Mouse (Mus musculus) forebrain, embryonic 16.5 days (tissue): ENCODE measurements at regions not wholly inside any gene's neighbourhood (a gene's known extent, or its start where the extent isn't known, plus 50 kb on each side); places are given as distances from the start of the nearest gene placed in this dataset.

Source experiments
- ATAC-seq: fragments of 200-750 bp; cut with Nextera tagmentation; 2 replicates; pipeline ENCODE4 v1.8.0; 2017; ENCODE audit warnings: mild to moderate bottlenecking, moderate library complexity
- H3K27ac ChIP-seq: fragments of 300-500 bp; sonication (generic); 2 replicates; pipeline ENCODE4 v1.5.1; 2014; ENCODE audit warnings: low read length, control low read depth
- H3K27me3 ChIP-seq: fragments of 300-500 bp; sonication (generic); replicated peaks from 2 replicates; pipeline ENCODE4 v1.6.1; 2014; ENCODE audit warnings: low read length; ENCODE audit not compliant: control insufficient read depth, insufficient read depth
- H3K36me3 ChIP-seq: fragments of 300-500 bp; sonication (generic); 2 replicates; pipeline ENCODE4 v1.6.1; 2014; ENCODE audit not compliant: control insufficient read depth, insufficient read depth
- H3K4me1 ChIP-seq: fragments of 300-500 bp; sonication (generic); replicated peaks from 2 replicates; pipeline ENCODE4 v1.6.1; 2014; ENCODE audit warnings: low read length; ENCODE audit not compliant: control insufficient read depth, insufficient read depth
- H3K4me2 ChIP-seq: fragments of 300-500 bp; sonication (generic); 2 replicates; pipeline ENCODE4 v1.6.1; 2014; ENCODE audit warnings: mild to moderate bottlenecking, low read length, control low read depth
- H3K4me3 ChIP-seq: fragments of 300-500 bp; sonication (generic); replicated peaks from 2 replicates; pipeline ENCODE4 v1.5.1; 2014; ENCODE audit warnings: mild to moderate bottlenecking, low read length, control low read depth
- H3K9ac ChIP-seq: fragments of 300-500 bp; sonication (generic); replicated peaks from 2 replicates; pipeline ENCODE4 v1.6.1; 2014; ENCODE audit warnings: low read depth, low read length, control low read depth
- H3K9me3 ChIP-seq: fragments of 300-500 bp; sonication (generic); 2 replicates; pipeline ENCODE4 v1.6.1; 2016; ENCODE audit warnings: low read length; ENCODE audit not compliant: control insufficient read depth
- WGBS: fragments of 180-500 bp; shearing (Covaris S2); extraction: QIAGEN DNeasy Blood & Tissue Kit; methylation state at CpG from one replicate; pipeline ENCODE4 v1.1.7; 2014; 5-methylcytosine and 5-hydroxymethylcytosine counted together

DNA sequence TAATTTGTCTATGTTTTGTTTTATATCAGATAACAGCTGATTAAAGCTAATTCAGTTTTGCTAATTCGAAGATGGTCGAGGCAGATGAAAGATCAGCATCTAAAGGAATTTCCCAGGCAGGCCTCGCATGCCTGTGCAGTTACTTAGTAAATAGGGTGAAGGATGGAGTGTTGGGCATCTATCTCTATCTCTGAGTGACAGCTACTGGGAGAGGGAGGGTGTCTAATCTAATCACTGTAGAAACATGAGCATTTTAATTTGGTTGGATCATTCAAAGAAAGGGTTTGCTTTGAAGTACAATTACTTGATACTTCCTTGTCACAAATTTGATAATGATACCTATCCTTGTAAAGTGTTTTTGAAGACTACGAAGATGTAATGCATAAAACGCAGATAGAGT is 273.8 kb downstream of the Gm11146 start:
- 45% methylated on average over 5 of the region's 5 CpGs for WGBS
- no peaks in the 10 kb centered on the region for H3K9me3 ChIP-seq
- H3K27ac ChIP-seq = no peak overlapping the region
- H3K36me3 ChIP-seq = no peaks in the 10 kb centered on the region
- peaks cover 23% of the 10 kb centered on the region for H3K4me1 ChIP-seq
- H3K9ac ChIP-seq = no peak overlapping the region
- no peak; the same call in 1 of the 2 replicates for ATAC-seq
- H3K4me2 ChIP-seq = peak overlapping the region; percentile 25
- no peak overlapping the region for H3K4me3 ChIP-seq
- no peaks in the 10 kb centered on the region for H3K27me3 ChIP-seq

DNA sequence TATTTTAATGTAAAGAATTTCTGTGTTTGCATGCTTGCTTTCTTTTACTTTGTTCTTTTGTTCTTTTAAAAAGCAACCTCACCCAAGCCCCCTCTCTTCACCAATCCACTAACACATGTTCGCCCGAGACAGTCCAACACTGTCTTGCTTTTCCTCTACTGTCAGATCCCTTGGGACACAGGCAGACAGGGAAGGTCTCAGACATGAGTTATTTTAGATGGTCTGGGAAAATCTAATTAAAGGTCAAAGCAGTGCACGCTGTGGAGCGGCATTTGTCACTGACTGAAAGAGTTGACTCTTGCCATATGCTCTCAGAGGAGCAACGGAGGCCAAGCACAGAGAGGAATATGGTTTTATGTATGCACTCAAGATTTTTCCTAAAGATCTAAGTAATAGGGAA is 279.6 kb downstream of the Gm11146 start:
- Histone ChIP-seq H3K27ac (no peak overlapping the region), H3K4me2 (no peak overlapping the region), H3K9me3 (no peaks in the 10 kb centered on the region), H3K36me3 (no peaks in the 10 kb centered on the region), H3K9ac (no peak overlapping the region), H3K4me3 (no peak overlapping the region), H3K27me3 (no peaks in the 10 kb centered on the region), H3K4me1 (no peaks in the 10 kb centered on the region)
- WGBS = 59% methylated on average over 5 of the region's 5 CpGs
- no peak for ATAC-seq

DNA sequence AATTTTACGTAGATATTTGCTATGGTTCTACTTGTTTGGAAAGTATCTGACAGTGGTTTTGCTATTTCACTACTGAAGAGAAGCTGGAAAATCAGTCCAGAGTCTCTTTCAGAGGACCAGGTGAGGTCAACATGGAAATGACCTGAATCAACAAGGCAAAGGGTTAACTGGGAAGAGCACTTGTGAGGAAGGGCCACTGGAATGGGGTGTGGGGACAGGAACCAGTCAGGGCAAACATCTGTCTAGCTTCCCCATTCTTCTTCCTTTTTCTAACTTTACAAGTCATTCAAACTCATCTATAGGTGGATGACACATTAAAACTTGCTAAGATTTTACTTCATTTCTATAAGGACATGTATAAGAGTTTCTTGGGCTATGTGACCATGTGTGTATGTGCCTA is 283.7 kb downstream of the Gm11146 start:
- H3K9ac ChIP-seq = no peak overlapping the region
- H3K9me3 ChIP-seq = no peaks in the 10 kb centered on the region
- WGBS = 94% methylated on average over 1 of the region's 1 CpGs
- no peaks in the 10 kb centered on the region for H3K36me3 ChIP-seq
- H3K4me1 ChIP-seq = peaks cover 3% of the 10 kb centered on the region; the same call in 1 of the 2 replicates
- ATAC-seq = no peak
- no peak overlapping the region for H3K4me2 ChIP-seq
- H3K27ac ChIP-seq = no peak overlapping the region
- H3K4me3 ChIP-seq = no peak overlapping the region
- no peaks in the 10 kb centered on the region for H3K27me3 ChIP-seq

DNA sequence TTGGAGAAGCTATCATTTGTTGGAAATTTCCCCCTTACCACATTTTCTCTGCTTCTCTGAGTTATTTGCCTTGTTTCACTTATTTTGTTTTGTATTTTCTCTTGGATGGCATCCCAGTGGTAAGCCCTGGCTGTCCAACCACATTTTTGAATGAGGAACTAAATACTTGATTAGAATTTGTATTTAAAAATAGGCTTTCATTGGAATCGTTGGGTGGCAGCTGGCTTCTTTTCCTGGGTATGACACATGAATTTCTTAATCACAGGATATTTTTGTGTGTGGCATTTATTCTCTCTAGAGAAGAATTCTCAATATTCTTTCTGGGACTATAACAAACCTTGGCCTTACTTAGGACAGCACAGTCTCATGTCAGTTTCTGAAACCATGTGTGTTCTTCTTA is 286.5 kb downstream of the Gm11146 start:
- Histone ChIP-seq H3K9me3 (no peaks in the 10 kb centered on the region), H3K36me3 (peaks cover 2% of the 10 kb centered on the region; the same call in 1 of the 2 replicates), H3K27ac (peak overlapping the region; percentile 53), H3K4me1 (peaks cover 3% of the 10 kb centered on the region; the same call in 1 of the 2 replicates), H3K27me3 (no peaks in the 10 kb centered on the region), H3K4me3 (no peak overlapping the region), H3K4me2 (no peak overlapping the region), H3K9ac (no peak overlapping the region)
- WGBS = 15% methylated on average over 1 of the region's 1 CpGs
- no peak for ATAC-seq

DNA sequence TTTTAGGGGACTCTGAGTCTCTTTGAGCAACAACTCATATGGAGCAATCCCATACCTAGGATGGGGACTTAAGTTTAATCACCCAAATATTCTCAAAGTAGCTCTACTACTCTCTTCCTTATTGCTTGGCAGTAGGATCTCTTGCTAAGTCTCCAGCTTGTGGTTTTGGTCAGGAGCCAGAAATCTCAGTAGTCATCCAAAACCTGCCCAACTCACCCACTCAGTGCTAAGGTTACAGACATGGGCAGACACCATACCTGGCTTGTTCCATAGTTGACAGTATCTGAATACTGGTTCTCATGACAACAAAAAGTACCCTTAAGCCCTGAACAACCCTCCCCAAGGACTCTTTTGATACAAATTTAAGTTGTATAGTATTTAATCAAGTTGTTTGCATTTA is 288.7 kb downstream of the Gm11146 start:
- Histone ChIP-seq H3K4me1 (peaks cover 3% of the 10 kb centered on the region; the same call in 1 of the 2 replicates), H3K4me3 (no peak overlapping the region), H3K9me3 (no peaks in the 10 kb centered on the region), H3K27me3 (no peaks in the 10 kb centered on the region), H3K9ac (no peak overlapping the region), H3K4me2 (no peak overlapping the region), H3K36me3 (peaks cover 4% of the 10 kb centered on the region; the same call in 1 of the 2 replicates), H3K27ac (no peak overlapping the region)
- no peak for ATAC-seq

DNA sequence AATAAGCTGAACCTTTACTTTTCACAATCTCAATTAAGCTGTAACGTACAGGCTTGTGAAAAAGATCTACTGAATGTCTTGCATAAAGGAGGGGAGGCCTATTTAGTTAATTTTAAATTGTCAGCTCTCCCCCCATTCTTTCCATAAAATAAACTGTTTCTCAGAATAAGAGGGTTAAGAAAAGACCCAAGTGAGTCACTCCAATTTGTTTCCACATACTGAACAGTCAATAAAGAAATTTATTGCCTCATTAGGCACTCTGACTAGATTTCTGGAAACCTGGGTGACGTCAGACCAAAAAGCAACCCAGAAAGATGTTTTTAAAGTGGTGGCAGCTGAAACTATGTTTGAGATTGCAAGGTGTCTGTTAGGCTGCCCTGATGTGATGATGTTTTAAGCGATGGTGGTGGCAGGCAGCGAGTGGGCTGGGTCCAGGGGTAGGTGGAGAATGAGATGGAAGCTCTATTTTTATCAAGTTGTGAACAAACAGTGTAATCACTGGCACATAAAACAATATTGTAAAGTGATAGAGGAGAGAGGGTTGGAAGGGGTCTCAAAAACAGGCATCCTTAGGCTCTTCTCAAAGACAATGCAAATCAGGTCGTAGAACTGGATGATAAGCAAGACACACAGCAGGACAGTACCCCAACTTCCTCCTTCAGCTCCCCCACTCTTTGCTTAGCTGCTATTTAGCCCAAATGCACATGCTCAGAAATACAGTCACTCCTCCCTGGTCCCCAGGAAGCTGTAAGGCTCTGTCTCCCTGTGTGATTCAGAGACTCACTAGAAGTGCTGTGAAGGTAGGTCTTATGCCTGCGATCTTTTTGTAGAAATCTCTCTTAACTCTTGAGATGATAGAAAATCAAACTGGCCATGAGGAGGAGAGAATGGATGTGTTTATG is 288.0 kb downstream of the Usp25 start:
- H3K4me3 ChIP-seq = no peak overlapping the region
- WGBS = 24% methylated on average over 6 of the region's 6 CpGs
- peaks cover 7% of the 10 kb centered on the region for H3K4me1 ChIP-seq
- no peaks in the 10 kb centered on the region for H3K27me3 ChIP-seq
- peak overlapping the region; percentile 11 for H3K4me2 ChIP-seq
- H3K27ac ChIP-seq = no peak overlapping the region
- no peak overlapping the region for H3K9ac ChIP-seq
- H3K9me3 ChIP-seq = no peaks in the 10 kb centered on the region
- no peaks in the 10 kb centered on the region for H3K36me3 ChIP-seq
- peak; percentile 75 for ATAC-seq

DNA sequence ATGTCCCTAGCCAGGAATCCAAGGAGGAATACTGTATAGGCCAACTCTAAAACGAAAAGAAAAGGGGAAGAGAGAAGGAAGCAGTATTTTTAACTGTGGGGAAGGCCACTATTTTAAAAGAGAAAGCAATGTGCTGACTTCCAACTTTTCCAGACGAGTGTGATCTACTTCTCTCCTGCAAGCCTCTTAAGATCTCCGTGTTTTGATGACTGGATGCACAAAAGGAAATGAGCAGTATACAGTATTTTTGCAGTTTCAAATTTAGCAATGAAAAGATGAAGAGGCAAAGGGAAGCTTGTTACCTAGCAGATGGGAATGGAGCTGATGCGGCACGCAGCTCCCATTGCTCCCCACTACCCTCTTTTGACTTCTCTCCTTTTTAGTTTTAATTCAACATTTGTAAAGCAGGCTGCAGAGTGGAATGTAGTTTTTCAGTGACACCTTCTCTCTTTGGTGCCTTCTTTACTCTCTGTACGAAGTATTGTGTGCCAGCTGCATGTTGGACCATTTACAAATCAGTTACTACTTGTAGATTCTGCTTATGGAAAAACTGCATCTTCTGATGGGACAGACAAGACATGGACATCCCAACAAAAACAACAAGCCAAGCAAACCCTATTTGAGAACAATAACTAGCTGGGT is 287.2 kb downstream of the Usp25 start:
- Histone ChIP-seq H3K4me3 (no peak overlapping the region), H3K9me3 (no peaks in the 10 kb centered on the region), H3K4me2 (peak overlapping the region; percentile 31), H3K4me1 (peaks cover 7% of the 10 kb centered on the region), H3K27me3 (no peaks in the 10 kb centered on the region), H3K36me3 (no peaks in the 10 kb centered on the region), H3K9ac (no peak overlapping the region), H3K27ac (peak overlapping the region; percentile 2)
- WGBS = 25% methylated on average over 6 of the region's 6 CpGs
- ATAC-seq = 0 out of 2 replicates have a peak, but pooled peaks have one; percentile 15

DNA sequence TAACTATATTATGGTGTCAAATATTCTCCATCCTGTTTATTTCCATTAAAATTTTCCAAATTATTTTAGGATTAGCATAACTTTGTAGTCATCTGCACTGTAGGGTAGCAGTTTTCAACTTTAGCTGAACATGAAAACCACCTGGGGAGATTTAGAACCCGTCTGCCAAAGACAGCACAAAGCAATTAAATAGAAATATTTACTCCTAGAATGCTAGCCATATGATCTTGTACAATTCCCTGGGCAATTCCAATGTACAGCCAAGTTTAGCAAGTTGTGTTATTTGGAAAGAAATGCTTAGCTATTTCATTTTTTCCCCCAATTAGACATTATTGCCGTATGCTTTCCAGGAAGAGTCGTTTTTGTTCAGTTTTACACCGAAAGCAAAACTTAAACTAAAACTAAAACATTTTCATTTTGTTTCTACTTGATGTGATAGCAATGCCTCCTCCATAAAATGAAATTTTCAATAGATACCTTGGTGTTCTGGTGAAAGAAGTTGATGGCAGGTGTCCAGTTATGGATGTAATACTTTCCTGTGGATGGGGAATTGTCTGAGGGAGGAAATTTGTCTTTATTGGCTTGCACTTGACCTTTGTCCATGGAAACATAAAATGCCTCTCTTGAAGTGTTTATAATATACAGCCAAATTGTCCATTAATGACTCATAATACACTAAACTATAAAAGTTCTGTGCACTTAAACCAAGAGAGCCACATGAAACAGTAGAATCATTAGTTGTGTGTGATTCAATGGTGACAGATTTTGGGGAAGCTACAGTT is 282.3 kb downstream of the Usp25 start:
- Histone ChIP-seq H3K9me3 (no peaks in the 10 kb centered on the region), H3K4me1 (peaks cover 20% of the 10 kb centered on the region), H3K9ac (no peak overlapping the region), H3K36me3 (no peaks in the 10 kb centered on the region), H3K4me3 (no peak overlapping the region), H3K4me2 (no peak overlapping the region), H3K27me3 (no peaks in the 10 kb centered on the region), H3K27ac (no peak overlapping the region)
- 66% methylated on average over 4 of the region's 4 CpGs for WGBS
- no peak for ATAC-seq

DNA sequence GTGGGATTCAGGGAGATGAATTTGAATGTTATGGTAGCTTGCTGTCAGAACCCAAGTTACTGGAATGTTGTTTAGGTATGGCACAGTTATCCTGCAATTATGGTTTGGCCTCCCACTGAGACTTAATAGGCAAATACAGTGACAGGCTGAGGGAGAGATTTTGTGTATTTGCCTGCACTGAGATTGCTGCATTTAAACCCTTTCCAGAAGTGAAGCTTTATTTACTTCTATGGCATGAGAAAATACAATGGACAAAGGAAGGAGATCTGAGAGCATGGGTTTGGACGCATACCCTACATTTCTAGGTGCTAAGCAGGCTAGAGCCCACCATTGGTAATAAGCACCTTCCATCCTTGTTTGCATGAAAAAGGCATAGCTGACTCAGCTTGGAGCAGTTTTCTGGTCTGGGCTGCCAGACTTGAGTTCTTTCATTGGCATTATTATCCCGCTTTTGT is 278.8 kb downstream of the Usp25 start:
- Histone ChIP-seq H3K27ac (peak overlapping the region; percentile 54), H3K36me3 (no peaks in the 10 kb centered on the region), H3K27me3 (no peaks in the 10 kb centered on the region), H3K9ac (no peak overlapping the region), H3K4me2 (peak overlapping the region; percentile 29), H3K4me3 (no peak overlapping the region), H3K9me3 (no peaks in the 10 kb centered on the region), H3K4me1 (peaks cover 15% of the 10 kb centered on the region)
- peak; percentile 74 for ATAC-seq
- WGBS = 13% methylated on average over 2 of the region's 2 CpGs
